Mouse (Mus musculus): ENCODE measurements around the gene Tifab. TPM values are rescaled to one million over a fixed set of nuclear protein-coding genes. Genes with fewer than 3 reads are reported as not detected.

The Tifab gene
- total RNA-seq, 2 experiments from 2014 or later = 0.21 to 0.36 TPM

DNA sequence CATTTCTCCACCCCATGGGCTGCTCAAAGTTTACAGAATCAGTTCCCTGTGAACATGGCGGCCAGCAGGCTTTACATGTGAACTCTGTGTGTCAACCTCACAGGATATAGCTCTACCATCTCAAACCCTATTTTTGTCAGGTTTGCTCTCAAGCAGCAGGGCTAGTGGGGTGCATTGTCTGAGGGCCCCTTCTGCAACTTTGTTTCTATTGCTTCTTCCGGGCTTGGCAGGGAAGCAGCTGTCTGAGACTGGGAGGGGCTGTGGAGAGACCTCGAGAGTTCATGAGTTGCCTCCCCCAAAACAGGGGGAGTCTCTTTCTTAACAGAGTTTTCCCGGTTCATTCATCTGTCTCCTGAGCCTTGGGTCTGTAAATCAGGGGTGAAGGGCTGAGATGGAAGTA, 2.8 kb downstream of the Tifab start:
- DNase-seq = no peak

DNA sequence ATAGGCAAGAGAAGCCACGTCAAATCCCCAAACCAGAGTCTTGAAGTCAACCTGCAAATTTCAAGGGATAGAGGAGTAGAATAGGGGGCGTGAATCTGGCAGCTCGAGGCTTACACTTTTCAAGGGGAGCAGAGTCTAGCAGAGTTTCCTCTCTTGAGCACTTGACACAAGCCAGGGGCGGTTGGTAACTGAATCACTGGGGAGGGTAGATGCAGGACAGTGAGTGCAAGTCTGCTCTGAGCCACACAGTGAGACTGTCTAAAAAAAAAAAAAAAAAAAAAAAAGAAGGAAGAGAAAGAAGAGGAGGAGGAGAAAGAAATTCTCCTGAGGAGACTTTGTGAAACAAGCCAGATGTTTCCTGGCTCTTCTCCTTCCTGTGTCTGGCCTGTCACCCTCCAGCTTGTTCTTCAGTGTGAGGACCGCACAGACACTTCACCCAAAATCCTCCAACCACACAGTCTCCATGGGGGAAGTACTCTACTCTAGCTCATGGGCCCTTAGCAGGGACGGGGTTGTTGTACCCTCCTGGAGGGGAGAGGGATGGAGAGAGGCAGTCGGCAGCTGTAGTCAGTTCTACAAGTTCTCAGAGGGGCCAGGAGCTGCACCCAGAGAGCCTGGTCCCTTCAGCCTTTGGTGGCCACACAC, 5.7 kb downstream of the Tifab start:
- no peak for DNase-seq

DNA sequence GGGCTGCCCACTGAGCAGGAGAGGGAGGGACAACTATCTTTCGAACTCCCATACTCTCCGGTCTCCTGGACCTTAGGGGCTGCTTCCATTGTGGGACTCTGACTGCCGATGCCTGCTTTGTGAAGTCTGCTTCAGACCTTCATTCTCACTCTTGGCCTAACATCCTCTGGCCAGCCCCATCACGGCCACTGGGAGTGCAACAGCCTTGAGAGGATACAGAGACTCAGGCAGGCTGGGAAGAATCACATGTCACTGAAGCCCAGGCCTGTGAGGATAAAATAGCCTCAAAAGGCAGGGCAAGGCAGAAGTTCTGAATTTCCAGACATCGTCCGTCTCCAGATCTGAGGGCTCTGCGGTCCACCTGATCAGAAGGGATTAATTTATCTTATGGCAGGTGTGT, 6.6 kb downstream of the Tifab start:
- no peak for DNase-seq

DNA sequence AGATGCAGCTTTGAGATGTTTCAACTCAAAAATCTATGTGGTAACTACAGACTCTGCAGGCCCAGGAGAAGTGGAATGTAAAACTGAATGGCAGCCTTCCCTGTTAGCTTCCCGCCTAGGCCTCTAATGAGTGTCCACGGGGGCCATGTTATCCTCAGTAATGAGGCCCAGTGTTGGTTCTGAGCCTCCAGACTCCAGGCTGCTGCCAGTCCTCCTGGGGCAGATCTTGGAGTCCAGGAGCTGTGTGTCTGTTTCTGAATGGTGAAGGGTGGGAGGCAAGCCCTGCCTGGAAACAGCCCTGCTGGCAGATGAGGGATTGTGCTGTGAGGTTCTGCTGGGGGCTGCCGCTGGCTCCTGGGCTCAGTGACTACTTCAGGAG, 10.3 kb downstream of the Tifab start:
- DNase-seq = no peak

DNA sequence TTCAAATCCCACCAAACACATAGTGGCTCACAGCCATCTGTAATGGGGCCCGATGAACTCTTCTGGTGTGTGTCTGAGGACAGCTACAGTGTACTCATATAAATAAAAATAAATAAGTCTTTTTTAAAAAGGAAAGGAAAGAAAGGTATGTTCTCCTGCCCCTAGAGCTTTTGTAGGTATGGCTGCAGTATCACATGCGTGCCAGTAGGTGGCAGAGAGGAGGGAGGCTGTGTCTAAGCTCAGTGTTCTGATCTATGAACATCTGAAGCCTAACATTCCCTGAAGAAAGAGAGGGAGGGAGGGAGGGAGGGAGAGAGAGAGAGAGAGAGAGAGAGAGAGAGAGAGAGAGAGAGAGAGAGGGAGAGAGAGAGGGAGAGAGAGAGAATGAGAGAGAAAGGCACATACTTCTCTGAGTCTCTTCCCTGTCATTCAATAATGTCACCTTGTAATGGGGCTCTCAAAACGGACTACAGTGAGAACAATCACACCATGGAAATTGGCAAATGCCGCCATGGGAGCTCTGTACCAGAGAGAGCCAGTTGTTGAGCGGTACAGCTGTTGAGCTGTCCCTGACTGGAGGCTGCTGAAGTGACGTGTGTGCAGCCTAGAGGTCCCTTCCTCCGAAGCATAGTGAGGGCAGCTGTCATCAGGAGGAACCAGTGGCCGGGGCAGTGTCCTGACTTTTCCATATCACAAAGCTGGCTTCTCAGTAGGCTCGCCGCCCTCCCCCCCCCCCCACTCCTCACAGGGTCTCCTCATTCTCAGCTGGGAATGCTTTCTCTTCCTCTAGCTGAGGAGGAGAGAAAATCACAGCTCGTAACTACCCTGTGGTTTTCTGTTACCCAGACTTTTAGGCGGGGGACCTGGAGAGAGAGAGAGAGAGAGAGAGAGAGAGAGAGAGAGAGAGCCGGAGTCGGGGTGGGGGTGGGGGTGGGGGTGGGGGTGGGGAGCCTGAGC, 11.0 kb downstream of the Tifab start:
- no peak for DNase-seq

DNA sequence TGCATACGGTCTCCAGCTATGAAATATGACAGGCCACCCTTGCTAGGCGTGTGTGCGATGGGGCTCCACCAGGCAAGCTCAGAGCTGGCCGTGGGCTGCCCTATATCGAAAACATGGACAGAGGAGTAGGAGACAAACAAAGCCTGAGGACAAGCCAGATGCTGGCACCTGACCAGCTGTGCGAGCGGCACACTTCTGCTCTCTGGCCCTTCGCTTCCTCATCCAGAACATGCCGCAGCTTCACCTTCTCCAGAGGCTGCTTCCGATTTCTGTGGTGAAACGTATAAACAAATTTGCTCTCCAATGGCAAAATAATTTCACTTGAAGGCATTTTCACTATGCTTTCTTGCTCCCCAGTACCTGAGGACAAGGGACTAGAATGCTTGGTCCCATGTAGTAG, 13.1 kb downstream of the Tifab start:
- no peak for DNase-seq

DNA sequence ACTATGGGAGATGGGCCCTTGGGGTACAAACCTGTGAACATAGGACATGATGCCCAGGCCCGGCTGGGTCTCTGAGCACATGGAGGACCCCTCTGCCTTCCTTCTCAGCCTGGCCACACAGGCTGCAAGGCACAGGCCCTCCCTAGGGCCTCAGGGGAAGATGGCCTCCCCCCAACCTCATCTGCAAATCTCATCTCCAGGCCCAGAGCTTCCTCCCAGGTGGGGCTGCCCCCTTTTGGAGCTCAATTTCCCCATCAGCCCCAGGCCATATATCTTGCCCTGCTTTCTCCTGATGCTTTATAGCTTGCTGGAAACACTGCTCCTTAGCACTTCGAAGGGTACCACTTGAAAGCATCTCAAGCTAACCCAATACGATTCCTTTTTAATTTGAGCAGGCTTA, 14.3 kb downstream of the Tifab start:
- no peak for DNase-seq

DNA sequence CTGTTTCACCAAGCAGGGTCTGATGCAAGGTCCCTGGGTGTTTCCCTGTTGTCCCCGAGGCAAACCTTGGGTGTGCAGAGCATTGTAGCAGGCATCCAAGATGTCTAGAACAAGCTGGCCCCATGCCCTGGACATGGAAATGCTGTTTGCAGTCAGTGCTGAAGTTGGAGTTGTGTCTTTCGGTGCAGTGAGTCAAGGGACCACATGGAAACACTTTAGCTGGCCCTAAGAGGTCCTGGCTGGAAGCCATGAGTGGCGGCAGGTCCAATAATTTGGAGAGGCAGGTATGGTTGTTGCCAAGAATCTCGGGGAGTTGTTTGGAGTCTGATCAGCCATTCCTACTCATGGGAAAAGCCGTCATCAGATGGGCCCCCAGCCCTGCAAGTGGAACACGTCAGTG, 14.9 kb downstream of the Tifab start:
- peak; percentile 72 for DNase-seq

DNA sequence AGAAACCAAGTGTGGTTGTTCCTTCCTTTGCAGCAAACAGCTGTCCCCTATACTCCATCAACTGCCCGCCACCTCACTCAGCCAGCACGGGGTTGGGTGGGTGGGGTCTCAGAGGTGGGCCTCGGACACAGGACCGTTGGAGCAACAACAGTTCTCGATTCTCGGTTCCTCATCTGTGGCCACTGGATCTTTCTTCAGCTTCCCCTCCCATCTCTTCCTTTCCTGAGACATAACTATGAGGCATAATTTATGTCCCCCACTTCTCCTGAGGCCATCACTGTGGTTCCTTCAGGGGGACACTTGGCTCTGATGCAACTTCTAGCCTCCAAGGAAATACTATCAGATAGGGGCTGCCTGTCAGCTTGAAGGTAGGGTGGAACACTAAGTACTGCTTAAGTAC, 15.8 kb downstream of the Tifab start:
- DNase-seq = no peak

DNA sequence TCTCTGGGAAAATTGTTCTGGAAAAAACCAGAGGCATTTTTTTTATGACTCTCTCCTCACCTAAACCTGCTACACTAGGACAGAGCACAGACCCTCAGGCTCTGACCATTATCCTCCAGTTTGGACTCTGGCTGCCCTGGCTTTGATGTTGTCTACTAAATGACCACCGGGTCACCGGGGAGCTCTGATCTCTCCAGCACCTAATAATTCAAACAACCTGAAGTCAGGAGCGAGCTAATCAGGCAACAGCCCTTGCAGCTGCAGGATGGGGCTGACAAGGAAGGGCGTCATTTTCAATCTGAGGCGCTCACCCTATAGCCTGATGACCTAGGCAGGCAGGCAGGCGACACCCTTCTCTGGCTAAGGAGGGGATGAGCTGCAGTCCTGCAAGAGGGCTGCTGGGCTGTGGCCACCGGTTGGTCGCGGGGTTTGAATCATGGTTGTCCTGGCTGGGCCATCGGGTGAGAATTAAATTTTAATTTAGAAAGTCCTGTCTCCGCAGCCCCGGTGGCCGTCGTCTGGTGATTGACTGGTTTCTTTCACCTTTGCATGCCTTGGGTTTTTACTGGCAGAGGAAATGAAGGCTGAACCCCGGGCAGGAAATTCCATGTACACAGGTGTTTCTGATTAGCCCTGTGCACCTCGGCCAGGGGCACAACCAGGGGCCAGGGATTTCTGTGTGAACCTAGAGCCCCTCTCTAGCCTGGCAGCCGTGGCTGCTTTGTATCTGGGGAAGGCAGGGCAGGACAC, 18.9 kb downstream of the Tifab start:
- no peak for DNase-seq

DNA sequence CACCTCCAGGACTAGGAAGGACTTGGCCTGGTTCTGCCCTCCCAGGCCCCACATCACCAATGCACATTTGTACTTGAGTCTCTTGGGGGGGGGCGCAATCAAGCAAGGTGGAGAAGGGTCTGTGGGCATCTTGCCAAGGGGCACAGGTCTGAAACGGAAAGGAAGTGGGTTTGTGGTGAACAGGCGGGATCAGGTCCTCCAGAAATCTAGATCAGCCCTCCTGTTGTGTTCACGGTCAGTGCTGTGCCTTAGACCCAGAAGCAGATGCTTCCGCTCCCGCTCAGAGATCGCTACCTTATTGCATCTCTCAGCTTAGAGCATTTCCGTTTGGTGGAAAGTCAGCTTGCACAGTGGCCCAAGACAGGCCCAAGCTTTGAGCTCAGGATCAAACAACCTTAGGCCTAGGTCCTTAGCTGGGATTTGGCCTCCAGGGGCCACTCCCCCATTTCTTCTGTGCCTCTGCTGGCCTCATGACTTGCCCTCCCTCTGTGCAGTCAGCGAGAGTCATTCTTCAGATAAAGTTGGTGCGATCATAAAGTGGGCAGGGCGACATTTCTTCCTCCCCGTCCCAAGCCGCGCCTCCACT, 19.6 kb downstream of the Tifab start:
- DNase-seq = no peak

DNA sequence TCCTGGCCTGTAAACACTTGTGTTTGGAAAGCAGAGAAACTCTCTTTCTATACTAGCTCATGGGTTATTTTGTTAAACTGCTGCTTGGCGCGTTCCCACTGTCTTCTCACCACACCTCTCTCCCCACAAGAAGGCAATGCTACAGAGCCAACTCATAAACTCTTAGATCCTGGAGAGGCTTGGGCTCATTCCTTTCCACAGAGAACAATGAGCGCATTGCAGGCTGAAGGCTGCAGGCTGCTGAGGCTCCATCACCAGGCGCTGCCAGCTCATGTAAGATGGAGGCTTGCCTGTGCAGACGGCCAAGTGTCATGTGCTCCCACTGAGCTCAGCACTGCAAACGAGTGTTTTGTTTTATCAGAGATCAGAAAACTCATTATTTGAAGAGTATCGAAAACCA, 23.0 kb downstream of the Tifab start:
- no peak for DNase-seq

DNA sequence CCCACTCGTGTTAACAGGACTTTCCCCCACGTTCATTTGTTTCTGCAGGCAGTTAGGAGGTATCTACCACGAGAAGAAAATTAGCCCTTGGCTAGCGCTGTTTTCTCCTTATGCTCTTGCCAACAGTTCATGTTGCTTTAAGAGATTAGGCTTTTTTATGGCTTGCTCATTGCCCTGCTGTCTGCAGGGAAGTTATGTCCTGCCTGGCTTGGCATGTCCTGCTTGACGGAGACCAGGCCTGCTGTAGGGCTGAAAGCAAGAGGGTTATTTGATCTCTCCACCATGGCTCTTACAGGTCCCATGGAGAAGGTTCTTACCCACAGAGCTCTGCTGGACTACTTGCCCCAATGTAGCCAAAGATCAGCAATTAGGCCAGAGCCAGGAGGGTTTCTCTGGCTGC, 23.6 kb downstream of the Tifab start:
- DNase-seq = peak; percentile 41

DNA sequence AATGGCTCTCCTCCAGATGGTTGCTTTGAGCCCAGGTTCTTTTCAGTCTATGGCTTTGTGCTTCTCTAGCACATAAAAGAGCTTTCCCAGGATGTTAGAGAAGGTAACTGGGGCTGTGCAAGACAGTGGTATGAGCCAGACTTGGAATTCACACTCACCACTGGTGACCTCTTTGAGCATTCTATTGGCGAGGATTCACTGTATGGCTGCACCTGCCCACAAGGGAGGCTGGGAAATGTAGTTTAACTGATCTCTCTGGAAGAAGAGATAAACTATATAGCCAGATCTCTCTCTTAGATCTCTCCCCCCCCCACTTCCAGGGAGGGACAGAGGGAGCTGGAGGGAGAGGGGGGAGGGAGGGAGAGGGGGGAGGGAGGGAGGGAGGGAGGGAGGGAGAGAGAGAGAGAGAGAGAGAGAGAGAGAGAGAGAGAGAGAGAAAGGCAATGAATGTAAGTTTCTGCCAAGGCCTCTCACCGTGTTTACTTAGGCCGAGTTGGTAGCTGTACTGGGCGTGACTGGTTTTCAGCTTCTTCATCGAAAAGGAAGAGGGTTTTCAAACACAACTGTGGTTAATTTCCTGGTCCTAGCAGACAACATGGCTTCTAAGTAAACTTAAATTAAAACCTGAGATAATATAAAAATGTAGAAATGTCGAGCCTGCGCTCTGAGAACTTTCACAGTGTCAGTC, 25.8 kb downstream of the Tifab start:
- no peak for DNase-seq

DNA sequence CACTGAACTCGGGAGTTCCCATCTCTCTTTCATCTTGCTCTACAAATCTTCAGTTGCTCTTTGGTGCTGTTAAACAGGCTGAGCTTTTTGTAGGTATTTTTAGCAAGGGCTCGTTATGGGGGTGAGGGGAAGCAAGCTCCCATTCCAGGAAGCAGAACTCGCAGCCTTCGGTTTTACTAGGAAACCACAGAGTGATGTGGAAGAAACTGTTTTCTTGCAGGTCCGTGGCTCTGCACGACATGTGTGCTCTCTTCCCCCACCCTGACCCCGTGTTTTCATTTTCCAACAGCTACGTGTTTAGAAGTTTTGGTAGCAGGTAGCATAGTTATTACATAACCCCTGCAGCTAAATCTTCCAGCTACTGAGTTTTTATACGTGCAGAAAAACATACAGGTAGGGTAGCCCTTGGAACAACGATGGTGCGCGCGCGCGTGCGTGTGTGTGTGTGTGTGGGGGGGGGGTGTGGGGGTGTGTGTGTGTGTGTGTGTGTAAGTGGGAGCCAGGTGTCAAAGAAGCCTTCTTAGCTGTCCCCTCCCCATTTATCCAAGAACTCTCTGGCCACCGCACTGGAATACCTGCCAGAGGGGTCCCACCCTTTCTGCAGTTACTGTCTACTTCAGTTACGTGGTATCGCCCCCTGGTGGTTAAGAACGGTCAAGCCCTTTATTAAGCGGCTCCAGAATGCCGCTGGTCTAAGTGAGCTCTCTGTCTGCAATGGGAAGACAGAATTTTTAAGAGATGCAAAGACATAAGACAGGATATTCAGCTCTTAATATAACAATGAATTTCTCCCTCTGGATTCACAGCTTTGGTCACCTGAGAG, 27.1 kb downstream of the Tifab start:
- DNase-seq = no peak

DNA sequence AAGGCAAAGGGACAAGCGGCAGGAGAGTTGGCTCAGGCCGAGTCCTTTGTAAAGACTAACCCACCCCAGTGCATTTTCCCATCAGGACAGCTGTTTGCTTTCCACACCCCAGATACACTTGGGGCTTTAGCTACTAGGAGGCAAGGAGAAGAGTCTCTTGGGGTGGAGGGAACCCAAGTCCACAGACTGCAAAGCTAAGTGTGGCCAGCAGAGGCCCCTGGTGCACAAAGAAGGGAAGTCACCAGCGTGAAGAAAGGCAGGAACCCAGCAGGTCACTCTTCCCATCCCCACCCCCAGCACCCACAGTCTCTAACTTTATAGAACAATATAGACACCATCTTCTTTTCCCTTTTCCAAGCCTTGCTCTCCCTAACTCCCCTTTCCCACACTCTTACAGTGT, 33.2 kb downstream of the Tifab start:
- DNase-seq = no peak

DNA sequence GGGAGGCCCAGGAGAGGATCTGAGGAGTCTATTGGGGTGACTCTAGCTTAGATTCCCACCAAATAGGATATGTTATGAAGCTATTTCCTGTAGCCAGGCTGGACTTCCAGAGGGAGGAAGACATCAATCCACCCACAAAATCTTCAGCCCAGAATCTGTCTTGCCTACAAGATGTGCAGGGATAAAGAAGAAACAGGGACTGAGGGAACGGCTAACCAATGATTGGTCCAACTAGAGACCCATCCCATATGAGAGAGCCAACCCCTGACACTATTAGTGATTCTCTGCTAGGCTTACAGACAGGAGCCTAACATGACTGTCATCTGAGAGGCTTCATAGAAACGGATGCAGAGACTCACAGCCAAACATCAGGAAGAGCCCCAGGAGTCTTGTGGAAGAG, 34.7 kb downstream of the Tifab start:
- DNase-seq = no peak

DNA sequence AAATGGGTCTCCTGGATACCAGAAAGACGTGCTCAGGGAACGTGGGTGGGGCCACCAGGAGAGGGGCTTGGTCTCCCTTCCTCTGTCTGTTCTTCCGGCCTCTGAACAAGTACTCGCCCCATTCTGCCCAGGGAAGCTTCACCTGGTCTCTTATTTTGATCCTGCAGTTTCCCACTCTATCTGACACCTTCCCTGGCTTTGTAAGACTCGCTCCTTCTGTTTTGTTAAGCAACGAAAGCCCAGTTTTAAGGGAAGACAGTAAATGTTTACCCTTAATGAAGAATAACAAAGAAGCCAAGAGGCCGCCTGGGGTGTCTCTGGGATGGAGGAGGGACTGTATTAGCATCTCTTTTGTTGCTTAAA, 35.6 kb downstream of the Tifab start:
- DNase-seq = no peak

DNA sequence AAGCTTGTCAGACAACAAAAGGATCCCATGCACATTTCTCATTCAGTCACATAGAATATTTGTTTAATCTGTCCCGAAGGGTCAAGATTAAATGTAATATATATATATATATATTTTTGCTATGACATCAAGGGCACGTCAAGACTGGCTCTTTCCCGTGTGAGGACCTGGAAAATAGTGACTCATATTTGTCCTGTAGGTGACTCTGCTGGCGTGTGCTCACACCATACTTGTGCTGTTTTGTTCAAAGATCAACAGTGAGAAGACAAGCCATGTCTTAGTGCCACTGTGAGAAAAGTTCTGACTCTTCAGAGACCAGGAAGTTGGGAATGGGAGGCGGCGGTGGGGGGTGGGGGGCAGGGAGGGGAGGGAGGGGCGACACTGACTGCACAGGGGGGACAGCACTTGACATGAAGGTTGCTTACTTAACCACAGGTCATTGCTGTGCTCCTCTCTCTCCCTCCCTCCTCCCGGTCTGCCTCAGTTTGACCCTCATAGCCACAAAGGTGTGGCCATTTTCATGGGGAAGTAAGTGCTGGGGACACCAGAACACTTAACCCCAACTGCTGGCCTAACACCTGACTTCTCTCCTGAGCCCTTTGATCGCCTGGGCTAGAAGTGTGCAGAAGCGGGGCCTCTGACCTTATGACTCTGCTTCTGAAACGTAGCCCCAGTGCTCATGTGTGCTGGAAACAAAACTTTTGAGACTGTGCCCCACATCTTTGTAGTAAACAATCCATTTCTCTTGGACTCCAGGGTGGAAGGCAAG, 36.1 kb downstream of the Tifab start:
- DNase-seq = no peak

DNA sequence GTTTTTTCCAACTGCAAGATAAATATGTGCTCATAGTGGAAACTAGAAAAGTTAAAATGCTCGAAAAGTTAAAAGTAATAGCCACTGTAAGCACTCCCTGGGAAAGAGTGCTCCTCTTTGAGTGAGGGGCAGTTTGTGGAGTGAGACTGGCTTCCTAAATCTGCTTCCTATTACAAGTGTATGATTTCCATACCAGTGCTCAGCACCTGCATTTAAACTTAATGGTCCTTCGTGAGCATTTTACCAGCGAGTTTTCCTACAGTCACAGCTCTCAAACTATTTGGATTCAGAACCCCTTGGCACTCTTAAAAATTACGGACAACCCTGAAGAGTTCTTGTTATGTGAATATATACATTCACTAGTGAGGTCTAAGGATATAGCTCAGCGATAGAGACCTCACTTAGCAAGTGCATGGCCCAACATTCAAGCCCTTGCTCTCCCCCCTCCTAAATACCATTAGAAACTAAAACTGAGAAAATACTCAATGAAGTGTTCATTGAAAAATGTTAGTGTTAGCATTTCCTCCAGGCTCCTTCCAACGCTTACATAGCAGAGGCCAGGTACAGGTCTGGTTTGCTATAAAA, 39.4 kb downstream of the Tifab start:
- no peak for DNase-seq

Data from gastrocnemius, postnatal 25 days (tissue).